In genomic region chr8:125345571-125345970, GRCm38 (mm10) we compare ENCODE assay signal across 20 mouse cellular contexts.
DNase-seq lines count a peak whose midpoint lies in the region; ATAC-seq and TF ChIP-seq lines count a peak whose summit lies in the region.
"Had no signal": no experiment of that assay in that cellular context is flagged by ENCODE, and none has a peak within 500 bp of the region (broad histone marks: within the 10 kb centered on the region; RNA-seq: fewer than 3 reads in every experiment).

No protein-coding gene starts in this region.

- H3K4me3 ChIP-seq in liver, adult 2 months (ENCODE audit: insufficient read depth, low read depth, low read length) = no peak overlapping the region
- no peak overlapping the region for H3K4me3 ChIP-seq in liver, postnatal 0 days (ENCODE audit: low read depth, low read length)
- H3K4me3 ChIP-seq: embryonic facial prominence, embryonic 12.5 days; limb, embryonic 12.5 days; liver, embryonic 13.5 days; lung, embryonic 15.5 days; midbrain, embryonic 10.5 days had no signal

- no peak for ATAC-seq in liver, postnatal 0 days
- ATAC-seq: forebrain, postnatal 0 days; hindbrain, postnatal 0 days; Patski had no signal

- no peak overlapping the region for H3K9ac ChIP-seq in liver, adult 2 months (ENCODE audit: low read depth, low read length)
- no peak overlapping the region for H3K9ac ChIP-seq in liver, postnatal 0 days (replicated peaks)
- H3K9ac ChIP-seq: embryonic facial prominence, embryonic 12.5 days; forebrain, postnatal 0 days; limb, embryonic 12.5 days; liver, embryonic 13.5 days; lung, embryonic 15.5 days had no signal

- no peak overlapping the region for H3K4me2 ChIP-seq in liver, postnatal 0 days (ENCODE audit: low read depth, low read length)
- H3K4me2 ChIP-seq: embryonic facial prominence, embryonic 12.5 days; limb, embryonic 12.5 days; liver, embryonic 13.5 days; lung, embryonic 15.5 days had no signal

- TF ChIP-seq POLR2A in liver, adult 2 months (IDR thresholded peaks at IDR 0.05; ENCODE audit: extremely low read depth, insufficient read depth, low read length) = no peak

- no peaks in the 10 kb centered on the region for H3K9me3 ChIP-seq in liver, postnatal 0 days (ENCODE audit: low read length)
- H3K9me3 ChIP-seq: embryonic facial prominence, embryonic 12.5 days; limb, embryonic 12.5 days; liver, embryonic 13.5 days; lung, embryonic 15.5 days; midbrain, embryonic 10.5 days had no signal

- TF ChIP-seq CTCF in liver, adult 2 months (IDR thresholded peaks at IDR 0.05; ENCODE audit: low read depth, low read length) = no peak
- no peak for TF ChIP-seq CTCF in liver, postnatal 0 days (IDR thresholded peaks at IDR 0.05; ENCODE audit: low read depth)

- no peaks in the 10 kb centered on the region for H3K27me3 ChIP-seq in liver, adult 2 months (ENCODE audit: control insufficient read depth, insufficient read depth, low read length)
- H3K27me3 ChIP-seq in liver, postnatal 0 days (ENCODE audit: insufficient read depth, low read length) = no peaks in the 10 kb centered on the region
- H3K27me3 ChIP-seq: embryonic facial prominence, embryonic 12.5 days; lung, embryonic 15.5 days; Patski had no signal

- H3K36me3 ChIP-seq in liver, adult 2 months (ENCODE audit: control insufficient read depth, insufficient read depth, low read length) = no peaks in the 10 kb centered on the region
- no peaks in the 10 kb centered on the region for H3K36me3 ChIP-seq in liver, postnatal 0 days (replicated peaks; ENCODE audit: insufficient read depth, low read length)
- H3K36me3 ChIP-seq: embryonic facial prominence, embryonic 12.5 days; limb, embryonic 12.5 days; liver, embryonic 13.5 days; lung, embryonic 15.5 days; midbrain, embryonic 10.5 days had no signal

- 28% methylated on average over 10 of the region's 10 CpGs for WGBS in liver, adult 2 months
- 73% methylated on average over 10 of the region's 10 CpGs for WGBS in liver, postnatal 0 days (ENCODE audit: insufficient replicate concordance)

- DNase-seq in cerebellum, postnatal 25 days = peak; percentile 60 to 64
- no peak for DNase-seq in cerebellum, adult 9-10 months
- DNase-seq in liver, adult 2 months (ENCODE audit: extremely low read depth, low read depth, low spot score) = peak; percentile 90
- no peak for DNase-seq in liver, postnatal 0 days
- DNase-seq in brain, adult 2 months (ENCODE audit: low read depth, low spot score) = peak; percentile 34
- no peak for DNase-seq in spleen, adult 18-20 months
- no peak for DNase-seq in frontal cortex, postnatal 10 days (ENCODE audit: low spot score in 2 of 2)
- DNase-seq in ovary, adult 18-20 months (ENCODE audit: low spot score) = no peak
- DNase-seq: forebrain, postnatal 0 days; kidney, adult 11 months; liver, embryonic 13.5 days; lung, postnatal 4 days; retina, postnatal 1 day had no signal

- peaks cover 13% of the 10 kb centered on the region for H3K4me1 ChIP-seq in liver, adult 2 months (ENCODE audit: control insufficient read depth, insufficient read depth, low read length)
- H3K4me1 ChIP-seq in liver, postnatal 0 days (ENCODE audit: insufficient read depth) = peaks cover 5% of the 10 kb centered on the region; the same call in 1 of the 2 replicates

- no peak overlapping the region; the same call in 1 of the 2 replicates for H3K27ac ChIP-seq in liver, adult 2 months (replicated peaks; ENCODE audit: insufficient read depth, low read depth, low read length)
- H3K27ac ChIP-seq in liver, postnatal 0 days (ENCODE audit: low read depth) = no peak overlapping the region
- H3K27ac ChIP-seq: embryonic facial prominence, embryonic 12.5 days; hindbrain, postnatal 0 days; kidney, postnatal 0 days; limb, embryonic 12.5 days; liver, embryonic 13.5 days; lung, embryonic 15.5 days; midbrain, embryonic 10.5 days had no signal

- no peaks in the 10 kb centered on the region for H3K79me2 ChIP-seq in liver, adult 2 months (ENCODE audit: control insufficient read depth, insufficient read depth, low read length)

- no peak for TF ChIP-seq EP300 in liver, postnatal 0 days (IDR thresholded peaks at IDR 0.05; ENCODE audit: low read depth)

Comparison
In these comparisons a context has a peak if more than half of its experiments do, and no peak if none do; other contexts are left out.
1. DNase-seq: peak in cerebellum, postnatal 25 days (2 of 2), liver, adult 2 months (single experiment) and brain, adult 2 months (single experiment); none in cerebellum, adult 9-10 months (single experiment), liver, postnatal 0 days (single experiment), spleen, adult 18-20 months (0 of 2), frontal cortex, postnatal 10 days (0 of 2) and ovary, adult 18-20 months (single experiment).